Mouse (Mus musculus) CH12.LX (cell line): Measurements from ENCODE around the gene Gm16253. TPM values are rescaled to one million over a fixed set of nuclear protein-coding genes. Genes with fewer than 3 reads are reported as not detected.
A peak's percentile ranks its signal among the peaks of the same experiment; 100 is the strongest.

ENCODE experiments used
- DNase-seq: peaks from one replicate; pipeline ENCODE4 v3.0.0-alpha.2; 2013; ENCODE audit errors: extremely low read depth
- H3K27ac ChIP-seq: 2 replicates; pipeline ENCODE4 v1.5.1; 2012; ENCODE audit warnings: low read depth, mild to moderate bottlenecking, control low read depth, moderate library complexity; ENCODE audit not compliant: insufficient read depth
- H3K27me3 ChIP-seq: replicated peaks from 2 replicates; pipeline ENCODE3; 2012; ENCODE audit warnings: inconsistent platforms
- H3K36me3 ChIP-seq, 2 experiments: replicated peaks in 1 of 2; 2 replicates each; pipeline versions ENCODE3 to v1.6.1; 2012; ENCODE audit warnings: inconsistent platforms in 1 of 2, low read length in 1 of 2, mild to moderate bottlenecking in 1 of 2, mixed read lengths in 1 of 2, moderate library complexity in 1 of 2; ENCODE audit not compliant: control insufficient read depth in 1 of 2, insufficient read depth in 1 of 2
- H3K4me1 ChIP-seq, 2 experiments: 2 replicates each; pipeline ENCODE4 v1.6.1; 2012; ENCODE audit warnings: inconsistent platforms in 1 of 2, moderate library complexity in 1 of 2; ENCODE audit not compliant: insufficient read depth in 2 of 2, control insufficient read depth in 1 of 2
- H3K4me2 ChIP-seq: 2 replicates; pipeline ENCODE4 v1.6.1; 2012; ENCODE audit warnings: low read depth, mild to moderate bottlenecking, control low read depth; ENCODE audit not compliant: poor library complexity, insufficient read depth, severe bottlenecking
- H3K4me3 ChIP-seq, 3 experiments: fragments of 150-350 bp in 1 of 3; sonication (generic) in 1 of 3; replicated peaks in 1 of 3; 2 replicates each; pipeline versions ENCODE3 to v1.5.1; 2011 to 2012; ENCODE audit warnings: low read depth in 2 of 3, low read length in 2 of 3, mild to moderate bottlenecking in 2 of 3, moderate library complexity in 2 of 3, control low read depth in 1 of 3, improper control_type of control experiment in 1 of 3, inconsistent platforms in 1 of 3, mixed read lengths in 1 of 3; ENCODE audit not compliant: poor library complexity in 1 of 3
- H3K79me2 ChIP-seq: replicated peaks from 2 replicates; pipeline ENCODE4 v1.6.1; 2012; ENCODE audit warnings: mild to moderate bottlenecking, moderate library complexity; ENCODE audit not compliant: control insufficient read depth, poor library complexity, insufficient read depth, severe bottlenecking; ENCODE audit errors: extremely low read depth
- H3K9ac ChIP-seq: 2 replicates; pipeline ENCODE4 v1.6.1; 2012; ENCODE audit warnings: low read depth, mild to moderate bottlenecking, control low read depth, moderate library complexity; ENCODE audit not compliant: insufficient read depth
- H3K9me3 ChIP-seq: replicated peaks from 2 replicates; pipeline ENCODE3; 2012; ENCODE audit warnings: low read length, inconsistent platforms, mixed read lengths
- CHD1 ChIP-seq: IDR thresholded peaks from 2 replicates; pipeline ENCODE4 v1.6.1; 2012; ENCODE audit warnings: low read depth, low read length, improper control_type of control experiment, inconsistent platforms
- CHD2 ChIP-seq: IDR thresholded peaks from 2 replicates; pipeline ENCODE4 v1.6.1; 2011; ENCODE audit warnings: low read length, improper control_type of control experiment
- CTCF ChIP-seq, 2 experiments: IDR thresholded peaks in 1 of 2; conservative IDR thresholded peaks in 1 of 2; 2 replicates each; pipeline ENCODE4 v1.5.1; 2011 to 2012; ENCODE audit warnings: low read depth in 2 of 2, low read length in 2 of 2, improper control_type of control experiment in 1 of 2, inconsistent platforms in 1 of 2, mild to moderate bottlenecking in 1 of 2, moderate library complexity in 1 of 2
- E2F4 ChIP-seq: IDR thresholded peaks from 2 replicates; pipeline ENCODE4 v1.6.1; 2011; ENCODE audit warnings: low read depth, low read length, improper control_type of control experiment; ENCODE audit not compliant: insufficient replicate concordance
- EP300 ChIP-seq: IDR thresholded peaks from 2 replicates; pipeline ENCODE4 v1.6.1; 2011; ENCODE audit warnings: low read length, improper control_type of control experiment
- IRF4 ChIP-seq: IDR thresholded peaks from 2 replicates; pipeline ENCODE4 v1.6.1; 2014; ENCODE audit warnings: low read depth, mild to moderate bottlenecking, inconsistent platforms, low read length, improper control_type of control experiment
- JUND ChIP-seq: conservative IDR thresholded peaks from 2 replicates; pipeline ENCODE4 v1.6.1; 2011; ENCODE audit warnings: low read depth, low read length, improper control_type of control experiment
- KAT2A ChIP-seq: IDR thresholded peaks from 2 replicates; pipeline ENCODE4 v1.6.1; 2012; ENCODE audit warnings: low read length, improper control_type of control experiment, inconsistent platforms; ENCODE audit not compliant: insufficient replicate concordance
- MAX ChIP-seq: IDR thresholded peaks from 2 replicates; pipeline ENCODE4 v1.6.1; 2011; ENCODE audit warnings: low read length, improper control_type of control experiment
- MEF2A ChIP-seq: IDR thresholded peaks from 2 replicates; pipeline ENCODE4 v1.6.1; 2014; ENCODE audit warnings: low read depth, mild to moderate bottlenecking, inconsistent platforms, low read length, improper control_type of control experiment, borderline replicate concordance
- NELFE ChIP-seq: IDR thresholded peaks from 2 replicates; pipeline ENCODE4 v1.6.1; 2011; ENCODE audit warnings: low read depth, low read length, improper control_type of control experiment
- PAX5 ChIP-seq: IDR thresholded peaks from 2 replicates; pipeline ENCODE4 v1.6.1; 2012; ENCODE audit warnings: low read length, inconsistent platforms, mixed read lengths
- POLR2A ChIP-seq: IDR thresholded peaks from 2 replicates; pipeline ENCODE4 v1.6.1; 2011; ENCODE audit warnings: low read depth, mild to moderate bottlenecking, improper control_type of control experiment, low read length
- RAD21 ChIP-seq: IDR thresholded peaks from 2 replicates; pipeline ENCODE4 v1.6.1; 2011; ENCODE audit warnings: low read depth, mild to moderate bottlenecking, low read length, improper control_type of control experiment, moderate library complexity
- SMC3 ChIP-seq: IDR thresholded peaks from 2 replicates; pipeline ENCODE4 v1.6.1; 2011; ENCODE audit warnings: low read depth, low read length, improper control_type of control experiment
- USF2 ChIP-seq: conservative IDR thresholded peaks from 2 replicates; pipeline ENCODE4 v1.6.1; 2011; ENCODE audit warnings: low read depth, low read length, improper control_type of control experiment
- ZC3H11A ChIP-seq: IDR thresholded peaks from 2 replicates; pipeline ENCODE4 v1.6.1; 2012; ENCODE audit warnings: low read depth, mild to moderate bottlenecking, inconsistent platforms, low read length, improper control_type of control experiment
- dilution Hi-C: fragments of 300-500 bp; cut with MboI; formaldehyde crosslinking; loops from 2 replicates; pipeline ENCODE4 v1.14.3; 2020; ENCODE audit warnings: low sequenced_read_pairs; ENCODE audit not compliant: extremely low pct_unique_long_range_greater_than_20kb, extremely low pct_ligation_motif_present
- in situ Hi-C: fragments of 300-500 bp; cut with MboI; formaldehyde crosslinking; loops from 3 replicates; pipeline ENCODE4 v1.14.3; 2019; ENCODE audit warnings: low sequenced_read_pairs, low pct_ligation_motif_present, low pct_unique_long_range_greater_than_20kb, mixed read lengths
- polyA plus RNA-seq: library from polyadenylated mRNA; unstranded; fragments of >175 nt; gene quantifications from 2 replicates; pipeline ENCODE4 v1.2.1, GENCODE M21; 2012; ENCODE audit warnings: low read depth; ENCODE audit not compliant: insufficient read length
- total RNA-seq, 2 experiments: library from RNA; depleted of rRNA; stranded (reverse); fragments of 300-350 nt in 1 of 2; fragments of >200 nt in 1 of 2; gene quantifications; 2 replicates each; pipeline ENCODE4 v1.2.3; 2012 to 2014

Gene Gm16253
- total and polyA plus RNA-seq, 3 experiments = 0.46 to 0.72 TPM; not detected in 1

DNA sequence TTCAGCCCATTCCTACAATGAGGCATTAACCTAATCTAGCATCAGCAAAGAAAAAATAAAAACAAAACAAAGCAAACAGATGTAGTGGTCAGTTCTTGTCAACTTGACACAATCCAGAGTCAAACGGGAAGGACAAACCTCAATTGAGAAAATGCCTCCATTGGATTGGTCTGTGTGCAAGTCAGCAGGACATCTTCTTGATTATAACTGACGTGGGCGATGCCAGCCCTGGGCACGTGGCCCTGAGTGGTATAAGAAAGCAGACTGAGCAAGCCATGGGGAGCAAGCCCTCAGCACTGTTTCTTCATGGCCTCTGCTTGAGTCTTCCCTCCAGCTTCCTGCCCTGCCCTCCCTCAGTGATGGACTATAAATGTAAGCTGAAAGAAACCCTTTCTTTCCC, 29.9 kb upstream of the Gm16253 start:
- in situ Hi-C loops = loop anchor here (25.0 kb wide), 1 partner anchor 260 kb away; the partner anchor contains the start of gene Fcgr1
- peaks cover 15 to 44% of the 10 kb centered on the region in 2 experiments for H3K4me1 ChIP-seq
- no peak for TF ChIP-seq EP300
- TF ChIP-seq PAX5 = no peak
- TF ChIP-seq CTCF (conservative IDR thresholded peaks at IDR 0.05 in 1 of 2, IDR thresholded peaks at IDR 0.05 in 1 of 2; ENCODE audit: low read depth in 2 of 2, low read length in 2 of 2) = no peak
- TF ChIP-seq KAT2A = no peak
- TF ChIP-seq POLR2A = no peak
- no peaks in the 10 kb centered on the region for H3K79me2 ChIP-seq
- H3K27me3 ChIP-seq = peaks cover 3% of the 10 kb centered on the region
- no peak overlapping the region for H3K27ac ChIP-seq
- H3K9me3 ChIP-seq = no peaks in the 10 kb centered on the region
- H3K4me2 ChIP-seq = no peak overlapping the region
- H3K4me3 ChIP-seq = no peak overlapping the region
- no peak for DNase-seq
- H3K36me3 ChIP-seq = no peaks in the 10 kb centered on the region
- dilution Hi-C loops = no loop called here
- H3K9ac ChIP-seq = no peak overlapping the region

DNA sequence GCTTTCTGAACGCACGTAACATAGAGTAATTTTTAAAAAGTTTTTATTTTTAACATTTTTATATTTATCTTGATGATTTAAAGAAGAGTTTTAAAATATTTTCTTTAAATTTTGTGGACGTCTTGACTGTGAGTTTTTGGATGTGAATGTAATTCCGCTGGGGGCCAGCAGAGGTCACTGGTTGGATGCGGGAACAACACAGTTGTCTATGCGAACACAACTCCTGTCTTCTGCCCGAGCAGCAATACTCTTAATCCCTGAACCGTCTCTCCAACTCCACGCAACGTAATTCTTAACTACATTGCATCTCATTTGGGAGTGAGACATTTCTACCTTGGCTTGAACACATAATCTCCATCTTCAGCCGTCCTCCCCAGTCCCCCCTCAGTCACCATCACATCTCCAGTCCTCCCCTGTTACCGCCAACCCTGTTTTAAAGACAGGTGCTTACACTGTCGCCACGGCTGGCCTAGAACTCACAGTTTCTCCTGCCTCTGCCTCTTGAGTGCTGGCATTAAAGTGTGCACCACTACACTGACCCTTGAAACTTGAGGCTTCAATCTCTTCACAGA, 29.3 kb upstream of the Gm16253 start:
- H3K27me3 ChIP-seq = peaks cover 3% of the 10 kb centered on the region
- DNase-seq = peak; percentile 71
- peak overlapping the region; percentile 67 for H3K27ac ChIP-seq
- H3K79me2 ChIP-seq = no peaks in the 10 kb centered on the region
- H3K4me2 ChIP-seq = peak overlapping the region; percentile 5; the same call in 1 of the 2 replicates
- dilution Hi-C loops (no loop called here), in situ Hi-C loops (loop anchor here (25.0 kb wide), 1 partner anchor 260 kb away; the partner anchor contains the start of gene Fcgr1)
- H3K9me3 ChIP-seq = no peaks in the 10 kb centered on the region
- no peak overlapping the region for H3K9ac ChIP-seq
- no peak overlapping the region for H3K4me3 ChIP-seq
- peak; percentile 97 for TF ChIP-seq SMC3
- no peak for TF ChIP-seq MAX
- TF ChIP-seq ZC3H11A = peak; percentile 74
- TF ChIP-seq IRF4 = 0 out of 2 replicates have a peak, but pooled peaks have one; percentile 31
- TF ChIP-seq CHD1 = no peak
- TF ChIP-seq CTCF (conservative IDR thresholded peaks at IDR 0.05 in 1 of 2, IDR thresholded peaks at IDR 0.05 in 1 of 2; ENCODE audit: low read depth in 2 of 2, low read length in 2 of 2) = peak; percentile 64 to 98
- no peak for TF ChIP-seq USF2
- peak; percentile 94 for TF ChIP-seq RAD21
- TF ChIP-seq JUND = no peak
- no peaks in the 10 kb centered on the region for H3K36me3 ChIP-seq
- H3K4me1 ChIP-seq = peaks cover 15 to 46% of the 10 kb centered on the region in 2 experiments

DNA sequence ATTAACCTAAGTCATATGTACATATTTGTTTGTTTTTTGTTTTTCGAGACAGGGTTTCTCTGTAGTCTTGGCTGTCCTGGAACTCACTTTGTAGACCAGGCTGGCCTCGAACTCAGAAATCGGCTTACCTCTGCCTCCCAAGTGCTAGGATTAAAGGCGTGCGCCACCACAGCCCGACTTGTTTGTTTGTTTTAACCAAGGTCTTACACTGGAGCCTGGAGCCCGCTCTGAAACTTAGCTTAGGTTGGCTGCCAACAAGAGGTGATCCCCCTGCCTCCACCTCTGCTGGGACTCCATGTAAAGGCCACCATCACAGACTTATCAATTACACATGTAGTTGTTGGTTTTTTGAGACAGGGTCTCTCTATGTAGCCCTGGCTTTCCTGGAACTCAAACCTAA, 28.0 kb upstream of the Gm16253 start:
- in situ Hi-C loops = loop anchor here (25.0 kb wide), 1 partner anchor 262 kb away; the partner anchor contains the start of gene Fcgr1
- Histone ChIP-seq H3K27ac (no peak overlapping the region), H3K27me3 (no peaks in the 10 kb centered on the region), H3K9me3 (no peaks in the 10 kb centered on the region), H3K36me3 (no peaks in the 10 kb centered on the region), H3K9ac (no peak overlapping the region), H3K4me3 (no peak overlapping the region), H3K79me2 (no peaks in the 10 kb centered on the region), H3K4me1 (peaks cover 15 to 46% of the 10 kb centered on the region in 2 experiments), H3K4me2 (0 out of 2 replicates have a peak overlapping the region, but pooled peaks have one; percentile 42)
- no peak for DNase-seq
- dilution Hi-C loops = no loop called here
- TF ChIP-seq CTCF (conservative IDR thresholded peaks at IDR 0.05 in 1 of 2, IDR thresholded peaks at IDR 0.05 in 1 of 2; ENCODE audit: low read depth in 2 of 2, low read length in 2 of 2) (no peak), CHD2 (no peak), ZC3H11A (no peak), SMC3 (no peak), MEF2A (no peak), E2F4 (no peak), NELFE (no peak), EP300 (no peak), MAX (no peak), CHD1 (no peak)
